Mouse (Mus musculus): Measurements from ENCODE around the gene Pex26. TPM values are rescaled to one million over a fixed set of nuclear protein-coding genes. Genes with fewer than 3 reads are reported as not detected.

The Pex26 gene
- total and polyA plus RNA-seq, 3 experiments: 6.9 to 9.9 TPM; not detected in 1

GRCm38 (mm10) chr6:121139271-121139670, 44.2 kb upstream of the Pex26 start:
- no peak overlapping the region for H3K27ac ChIP-seq (ENCODE audit: control insufficient read depth, low read depth, low read length)
- H3K9me3 ChIP-seq (replicated peaks; ENCODE audit: insufficient read depth, low read length): no peaks in the 10 kb centered on the region
- H3K4me1 ChIP-seq (ENCODE audit: control insufficient read depth in 1 of 2, insufficient read depth in 2 of 2, low read length in 2 of 2): peaks cover 0 to 16% of the 10 kb centered on the region in 2 experiments; a peak in 2 of 4 replicates
- no peak for TF ChIP-seq ETS1 (IDR thresholded peaks at IDR 0.05; ENCODE audit: low read depth, low read length)
- no peak for TF ChIP-seq HCFC1 (IDR thresholded peaks at IDR 0.05; ENCODE audit: low read depth, low read length)
- TF ChIP-seq TBP (IDR thresholded peaks at IDR 0.05; ENCODE audit: low read depth, low read length): no peak
- TF ChIP-seq CTCF (IDR thresholded peaks at IDR 0.05 in 2 of 3, conservative IDR thresholded peaks at IDR 0.05 in 1 of 3; ENCODE audit: control insufficient read depth in 1 of 3, insufficient read depth in 1 of 3, low read depth in 2 of 3, low read length in 3 of 3, poor library complexity in 1 of 3, severe bottlenecking in 1 of 3): no peak
- peaks cover 0 to 7% of the 10 kb centered on the region in 2 experiments; a peak in 2 of 4 replicates for H3K36me3 ChIP-seq (ENCODE audit: control insufficient read depth in 1 of 2, insufficient read depth in 2 of 2, low read length in 2 of 2)
- DNase-seq (ENCODE audit: low read depth, low spot score): no peak
- no peak overlapping the region for H3K9ac ChIP-seq (ENCODE audit: control insufficient read depth, low read depth, low read length, poor library complexity, severe bottlenecking)
- 0 out of 4 replicates have a peak, but pooled peaks cover 0 to under 1% of the 10 kb centered on the region in 2 experiments for H3K27me3 ChIP-seq (ENCODE audit: control insufficient read depth in 1 of 2, insufficient read depth in 2 of 2, low read length in 2 of 2)
- no peak overlapping the region for H3K4me3 ChIP-seq (ENCODE audit: control insufficient read depth in 1 of 2, insufficient read depth in 1 of 2, low read depth in 2 of 2, low read length in 2 of 2)
- H3K79me2 ChIP-seq (ENCODE audit: control insufficient read depth, insufficient read depth, low read length, poor library complexity): no peaks in the 10 kb centered on the region

DNA sequence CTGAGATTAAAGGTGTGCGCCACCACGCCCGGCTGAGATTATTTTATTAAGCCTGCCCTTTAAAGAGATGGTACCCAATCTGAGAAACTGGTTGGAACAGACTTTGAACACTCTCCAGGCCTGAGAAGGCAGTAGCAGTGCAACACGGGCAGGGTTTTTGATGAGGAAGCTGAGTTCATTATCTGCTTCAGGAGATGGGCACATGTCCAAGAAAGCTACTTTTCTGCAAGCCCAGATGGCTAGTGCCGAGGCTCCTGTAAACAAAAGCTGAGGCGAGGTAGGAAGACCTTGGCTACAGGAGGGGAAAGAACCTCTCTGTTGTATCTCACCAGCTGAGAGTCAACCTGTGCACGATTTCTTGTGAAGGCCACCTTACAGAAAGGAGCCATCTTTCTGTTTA, 41.2 kb upstream of the Pex26 start:
- no peak overlapping the region for H3K9ac ChIP-seq (ENCODE audit: control insufficient read depth, low read depth, low read length, poor library complexity, severe bottlenecking)
- TF ChIP-seq GATA1 (IDR thresholded peaks at IDR 0.05; ENCODE audit: low read depth, low read length) (peak; percentile 84), RCOR1 (IDR thresholded peaks at IDR 0.05; ENCODE audit: low read depth, low read length) (peak; percentile 60), TBP (IDR thresholded peaks at IDR 0.05; ENCODE audit: low read depth, low read length) (no peak)
- no peaks in the 10 kb centered on the region for H3K79me2 ChIP-seq (ENCODE audit: control insufficient read depth, insufficient read depth, low read length, poor library complexity)
- peaks cover 0 to 8% of the 10 kb centered on the region in 2 experiments; a peak in 2 of 4 replicates for H3K4me1 ChIP-seq (ENCODE audit: control insufficient read depth in 1 of 2, insufficient read depth in 2 of 2, low read length in 2 of 2)
- DNase-seq (ENCODE audit: low read depth, low spot score): peak; percentile 64
- peaks cover 0 to 7% of the 10 kb centered on the region in 2 experiments; a peak in 2 of 4 replicates for H3K36me3 ChIP-seq (ENCODE audit: control insufficient read depth in 1 of 2, insufficient read depth in 2 of 2, low read length in 2 of 2)
- no peak overlapping the region for H3K4me3 ChIP-seq (ENCODE audit: control insufficient read depth in 1 of 2, insufficient read depth in 1 of 2, low read depth in 2 of 2, low read length in 2 of 2)
- H3K27ac ChIP-seq (ENCODE audit: control insufficient read depth, low read depth, low read length): no peak overlapping the region
- H3K9me3 ChIP-seq (replicated peaks; ENCODE audit: insufficient read depth, low read length): no peaks in the 10 kb centered on the region
- no peaks in the 10 kb centered on the region for H3K27me3 ChIP-seq (ENCODE audit: control insufficient read depth in 1 of 2, insufficient read depth in 2 of 2, low read length in 2 of 2)

DNA sequence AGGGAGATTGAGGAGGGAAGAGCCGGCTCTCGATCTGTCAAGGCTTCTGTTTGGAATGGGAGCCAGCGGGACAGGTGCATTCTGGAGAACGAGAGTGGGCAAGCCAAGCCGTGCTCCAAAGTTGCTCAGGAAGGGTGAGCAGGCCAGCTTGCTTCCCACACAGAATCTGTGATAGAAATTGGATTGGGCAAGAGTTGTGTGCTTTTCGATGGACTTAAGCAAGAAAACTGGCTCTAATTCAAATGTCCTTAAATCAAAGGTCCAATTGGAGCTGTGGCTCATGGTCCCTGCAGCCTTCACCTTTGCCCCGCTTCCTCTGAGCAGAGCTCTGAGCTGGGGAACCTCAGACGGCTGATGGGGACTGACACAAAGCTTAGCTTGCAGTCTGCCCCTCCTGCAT, 40.0 kb upstream of the Pex26 start:
- Histone ChIP-seq H3K9ac (ENCODE audit: control insufficient read depth, low read depth, low read length, poor library complexity, severe bottlenecking) (no peak overlapping the region), H3K36me3 (ENCODE audit: control insufficient read depth in 1 of 2, insufficient read depth in 2 of 2, low read length in 2 of 2) (no peaks in the 10 kb centered on the region), H3K4me1 (ENCODE audit: control insufficient read depth in 1 of 2, insufficient read depth in 2 of 2, low read length in 2 of 2) (no peaks in the 10 kb centered on the region; a peak in 1 of 4 replicates), H3K27ac (ENCODE audit: control insufficient read depth, low read depth, low read length) (no peak overlapping the region), H3K9me3 (replicated peaks; ENCODE audit: insufficient read depth, low read length) (no peaks in the 10 kb centered on the region), H3K79me2 (ENCODE audit: control insufficient read depth, insufficient read depth, low read length, poor library complexity) (no peaks in the 10 kb centered on the region), H3K4me3 (ENCODE audit: control insufficient read depth in 1 of 2, insufficient read depth in 1 of 2, low read depth in 2 of 2, low read length in 2 of 2) (no peak overlapping the region), H3K27me3 (ENCODE audit: control insufficient read depth in 1 of 2, insufficient read depth in 2 of 2, low read length in 2 of 2) (no peaks in the 10 kb centered on the region)
- DNase-seq (ENCODE audit: low read depth, low spot score): no peak
- TF ChIP-seq RCOR1 (IDR thresholded peaks at IDR 0.05; ENCODE audit: low read depth, low read length): no peak
- no peak for TF ChIP-seq TCF12 (IDR thresholded peaks at IDR 0.05; ENCODE audit: low read depth, low read length)
- TF ChIP-seq MYB (IDR thresholded peaks at IDR 0.05; ENCODE audit: low read depth, low read length): no peak

GRCm38 (mm10) chr6:121144066-121144465, 39.4 kb upstream of the Pex26 start:
- Histone ChIP-seq H3K9me3 (replicated peaks; ENCODE audit: insufficient read depth, low read length) (no peaks in the 10 kb centered on the region), H3K9ac (ENCODE audit: control insufficient read depth, low read depth, low read length, poor library complexity, severe bottlenecking) (no peak overlapping the region), H3K36me3 (ENCODE audit: control insufficient read depth in 1 of 2, insufficient read depth in 2 of 2, low read length in 2 of 2) (no peaks in the 10 kb centered on the region), H3K79me2 (ENCODE audit: control insufficient read depth, insufficient read depth, low read length, poor library complexity) (no peaks in the 10 kb centered on the region), H3K27me3 (ENCODE audit: control insufficient read depth in 1 of 2, insufficient read depth in 2 of 2, low read length in 2 of 2) (peaks cover 0 to 3% of the 10 kb centered on the region in 2 experiments; a peak in 1 of 4 replicates), H3K4me3 (ENCODE audit: control insufficient read depth in 1 of 2, insufficient read depth in 1 of 2, low read depth in 2 of 2, low read length in 2 of 2) (no peak overlapping the region), H3K27ac (ENCODE audit: control insufficient read depth, low read depth, low read length) (no peak overlapping the region), H3K4me1 (ENCODE audit: control insufficient read depth in 1 of 2, insufficient read depth in 2 of 2, low read length in 2 of 2) (no peaks in the 10 kb centered on the region; a peak in 1 of 4 replicates)
- DNase-seq (ENCODE audit: low read depth, low spot score): peak; percentile 65
- TF ChIP-seq KAT2A (conservative IDR thresholded peaks at IDR 0.05; ENCODE audit: low read depth, low read length) (no peak), MAFK (IDR thresholded peaks at IDR 0.05; ENCODE audit: borderline replicate concordance, low read depth, low read length) (peak; percentile 74; the same call in 1 of the 2 replicates)

Measured in MEL (cell line).